Mouse (Mus musculus) forebrain, embryonic 14.5 days (tissue): Measurements from ENCODE around the gene Slc25a42. TPM values are rescaled to one million over a fixed set of nuclear protein-coding genes. Genes with fewer than 3 reads are reported as not detected.

Source experiments
- ATAC-seq: fragments of 200-750 bp; cut with Nextera tagmentation; 2 replicates; pipeline ENCODE4 v1.8.0; 2017; ENCODE audit warnings: mild to moderate bottlenecking, moderate library complexity
- DNase-seq: peaks from one replicate; pipeline ENCODE4 v3.0.0-alpha.2; 2015; ENCODE audit warnings: low spot score
- H3K27ac ChIP-seq: fragments of 300-500 bp; sonication (generic); 2 replicates; pipeline ENCODE4 v1.5.1; 2014; ENCODE audit warnings: low read depth, mild to moderate bottlenecking, control low read depth, low read length, moderate library complexity
- H3K27me3 ChIP-seq: fragments of 300-500 bp; sonication (generic); replicated peaks from 2 replicates; pipeline ENCODE4 v1.6.1; 2014; ENCODE audit warnings: low read length, control low read depth, mixed read lengths; ENCODE audit not compliant: control insufficient read depth, insufficient read depth
- H3K36me3 ChIP-seq: fragments of 300-500 bp; sonication (generic); 2 replicates; pipeline ENCODE4 v1.6.1; 2014; ENCODE audit warnings: low read length, control low read depth; ENCODE audit not compliant: control insufficient read depth, insufficient read depth
- H3K4me1 ChIP-seq: fragments of 300-500 bp; sonication (generic); 2 replicates; pipeline ENCODE4 v1.6.1; 2014; ENCODE audit warnings: antibody characterized with exemption, low read length, control low read depth; ENCODE audit not compliant: control insufficient read depth, insufficient read depth
- H3K4me2 ChIP-seq: fragments of 300-500 bp; sonication (generic); 2 replicates; pipeline ENCODE4 v1.6.1; 2014; ENCODE audit warnings: mild to moderate bottlenecking, control low read depth, low read length
- H3K4me3 ChIP-seq: fragments of 300-500 bp; sonication (generic); 2 replicates; pipeline ENCODE4 v1.5.1; 2014; ENCODE audit warnings: low read depth, low read length, control low read depth
- H3K9ac ChIP-seq: fragments of 300-500 bp; sonication (generic); 2 replicates; pipeline ENCODE4 v1.6.1; 2014; ENCODE audit warnings: mild to moderate bottlenecking, low read length, control low read depth, moderate library complexity
- H3K9me3 ChIP-seq: fragments of 300-500 bp; sonication (generic); replicated peaks from 2 replicates; pipeline ENCODE4 v1.6.1; 2016; ENCODE audit warnings: low read length, control low read depth, mixed read lengths; ENCODE audit not compliant: control insufficient read depth
- WGBS: fragments of 180-500 bp; shearing (Covaris S2); extraction: QIAGEN DNeasy Blood & Tissue Kit; methylation state at CpG from one replicate; pipeline ENCODE4 v1.1.7; 2014; 5-methylcytosine and 5-hydroxymethylcytosine counted together
- polyA plus RNA-seq: library from polyadenylated mRNA; unstranded; fragments of >200 nt; fragmentation: Nextera tagmentation; extraction: Ambion mirVana; gene quantifications from 2 replicates; pipeline ENCODE4 v1.2.1, GENCODE M21; 2014

The Slc25a42 gene
- polyA plus RNA-seq, 1 experiment from 2014 or later: 2.3 TPM

DNA sequence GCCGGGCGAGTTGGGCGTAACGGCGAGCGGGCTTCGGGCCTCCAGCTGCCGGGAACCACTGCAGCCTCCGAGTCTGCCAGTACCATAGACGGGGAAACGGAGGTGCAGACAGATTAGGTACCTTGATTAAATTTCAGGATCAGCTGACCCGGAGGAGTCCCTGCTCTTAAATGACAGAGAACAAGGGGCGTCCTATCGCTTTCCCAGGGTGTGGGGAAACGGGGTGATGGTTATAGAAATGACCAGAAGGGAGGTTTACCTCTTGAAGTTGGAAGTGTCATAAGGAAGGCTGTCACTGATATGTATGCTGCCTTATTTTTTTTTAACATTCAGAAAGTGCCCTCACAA lies 22.6 kb upstream of the Slc25a42 start:
- Histone ChIP-seq H3K4me1 (peaks cover 16% of the 10 kb centered on the region), H3K27ac (peak overlapping the region; percentile 86), H3K9me3 (no peaks in the 10 kb centered on the region), H3K36me3 (peaks cover 48% of the 10 kb centered on the region), H3K27me3 (no peaks in the 10 kb centered on the region), H3K4me3 (peak overlapping the region; percentile 61), H3K9ac (peak overlapping the region; percentile 77), H3K4me2 (peak overlapping the region; percentile 52)
- DNase-seq (no peak), ATAC-seq (no peak)
- under 1% methylated on average over 15 of the region's 15 CpGs for WGBS

DNA sequence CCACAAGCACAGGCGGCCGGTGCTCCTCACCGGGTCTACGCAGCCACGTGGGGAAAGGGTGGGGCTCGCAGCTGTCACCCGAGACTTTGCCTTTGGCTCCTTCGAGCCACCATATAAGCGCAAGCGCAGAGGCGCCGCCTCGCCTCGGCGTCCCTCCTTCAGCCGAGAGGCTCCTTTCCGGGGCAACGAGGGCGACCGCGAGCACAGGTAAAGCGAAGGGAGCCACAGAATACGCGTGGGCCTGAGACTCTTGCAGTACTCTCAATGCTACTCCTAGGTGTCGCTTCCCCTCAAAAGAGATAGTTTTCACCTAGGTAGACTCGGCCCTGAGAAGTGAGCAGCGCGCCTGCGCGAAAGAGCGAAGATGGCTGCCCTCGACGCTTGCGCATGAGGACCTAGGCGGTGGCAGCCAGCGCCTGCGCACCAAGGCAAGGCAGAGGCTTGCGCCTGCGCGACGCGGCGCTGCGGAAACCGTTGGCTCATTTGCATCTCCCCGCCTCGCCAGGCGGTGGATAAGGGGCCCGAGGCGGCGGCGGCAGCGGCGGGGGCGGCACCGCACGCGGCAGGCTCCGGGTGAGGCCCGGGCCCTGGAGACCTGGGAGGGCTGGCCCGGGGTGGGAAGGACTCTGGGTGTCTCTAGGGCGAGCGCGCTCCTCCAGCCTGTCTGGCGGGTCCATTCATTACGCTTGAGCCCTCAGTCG lies 22.1 kb upstream of the Slc25a42 start, which contains the start of the genes Sugp2 and Armc6:
Gene Sugp2, plus strand, starts transcription at position 147 of the 701 bp plus-strand sequence.
Gene Armc6, minus strand, starts transcription at position 387 of the 701 bp plus-strand sequence.
- Histone ChIP-seq H3K27ac (peak within 1 kb of the TSS; percentile 86), H3K9me3 (no peaks in the 10 kb centered on the region), H3K27me3 (no peaks in the 10 kb centered on the region), H3K36me3 (peaks cover 52% of the 10 kb centered on the region), H3K4me3 (peak within 1 kb of the TSS; percentile 61), H3K4me2 (peak within 1 kb of the TSS; percentile 88), H3K9ac (peak within 1 kb of the TSS; percentile 77), H3K4me1 (peaks cover 16% of the 10 kb centered on the region)
- WGBS: under 1% methylated on average over 66 of the region's 67 CpGs
- peak; percentile 98 for ATAC-seq
- peak; percentile 98 for DNase-seq

DNA sequence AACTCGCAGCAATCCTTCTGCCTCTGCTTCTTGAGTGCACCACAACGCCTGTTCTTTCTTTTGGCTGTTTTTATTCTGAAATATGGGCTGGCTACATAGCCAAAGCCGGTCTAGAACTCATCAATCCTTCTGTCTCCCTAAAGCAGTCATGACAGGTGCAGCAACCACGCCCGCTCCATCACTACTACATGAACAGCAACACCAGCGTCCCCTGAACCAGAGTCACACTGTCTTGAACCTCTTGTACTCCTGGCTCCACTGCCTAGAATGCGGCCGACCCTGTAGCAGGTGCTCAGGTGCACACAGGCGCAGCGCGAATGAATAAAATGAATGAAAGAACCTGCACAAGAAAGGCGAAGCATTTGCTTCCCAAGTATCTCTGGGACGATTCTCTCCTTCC lies 21.5 kb upstream of the Slc25a42 start:
- peaks cover 52% of the 10 kb centered on the region for H3K36me3 ChIP-seq
- peaks cover 16% of the 10 kb centered on the region for H3K4me1 ChIP-seq
- 6% methylated on average over 13 of the region's 13 CpGs for WGBS
- ATAC-seq (peak; percentile 13), DNase-seq (no peak)
- peak overlapping the region; percentile 88 for H3K4me2 ChIP-seq
- no peaks in the 10 kb centered on the region for H3K27me3 ChIP-seq
- peak overlapping the region; percentile 86; the same call in 1 of the 2 replicates for H3K27ac ChIP-seq
- no peaks in the 10 kb centered on the region for H3K9me3 ChIP-seq
- H3K4me3 ChIP-seq: peak overlapping the region; percentile 61
- peak overlapping the region; percentile 77 for H3K9ac ChIP-seq

DNA sequence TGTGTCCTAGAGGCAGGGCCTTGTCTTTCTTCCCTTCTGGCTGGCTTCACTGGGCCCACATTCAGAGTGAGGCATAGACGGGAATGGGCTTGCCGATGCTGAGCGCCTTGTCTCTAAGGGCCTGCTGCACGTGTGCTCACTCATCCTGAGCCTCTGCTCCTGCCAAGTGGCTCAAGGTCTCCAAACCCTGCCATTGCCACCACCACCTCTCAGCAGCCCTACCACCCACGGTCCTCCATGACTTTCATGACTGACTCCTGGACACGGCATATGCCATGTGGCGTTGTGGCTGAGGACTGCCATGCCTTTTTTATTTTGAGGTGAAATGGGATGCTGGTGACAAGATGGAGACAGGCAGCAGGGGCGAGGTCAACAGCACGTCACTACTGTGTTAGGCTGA lies 18.7 kb upstream of the Slc25a42 start:
- Histone ChIP-seq H3K27me3 (no peaks in the 10 kb centered on the region), H3K36me3 (peaks cover 37% of the 10 kb centered on the region), H3K27ac (no peak overlapping the region), H3K4me1 (peaks cover 16% of the 10 kb centered on the region), H3K9me3 (no peaks in the 10 kb centered on the region), H3K4me3 (no peak overlapping the region), H3K9ac (no peak overlapping the region), H3K4me2 (no peak overlapping the region)
- ATAC-seq: no peak
- DNase-seq: no peak
- WGBS: 93% methylated on average over 9 of the region's 9 CpGs

DNA sequence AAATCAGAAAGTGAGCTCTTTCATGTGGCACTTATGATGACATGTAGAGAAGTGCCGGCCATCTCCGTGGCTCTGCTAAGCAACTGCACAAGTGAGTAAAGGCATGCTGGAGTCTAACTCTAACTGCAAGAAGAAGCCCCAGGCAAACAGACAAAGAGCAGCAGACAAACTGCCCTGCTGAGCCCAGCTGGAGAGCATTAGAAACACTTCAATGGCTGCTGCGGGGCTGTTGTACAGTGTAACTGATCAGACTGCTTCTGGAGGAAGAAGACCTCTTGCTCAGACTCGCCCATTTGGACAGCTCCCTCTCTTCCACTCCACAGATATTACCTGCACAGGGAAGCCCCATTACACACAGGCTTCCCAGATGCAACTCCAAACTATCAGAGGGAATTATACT lies 15.9 kb upstream of the Slc25a42 start:
- Histone ChIP-seq H3K9me3 (no peaks in the 10 kb centered on the region), H3K9ac (no peak overlapping the region), H3K4me2 (no peak overlapping the region), H3K4me1 (peaks cover 4% of the 10 kb centered on the region; the same call in 1 of the 2 replicates), H3K27ac (no peak overlapping the region), H3K27me3 (no peaks in the 10 kb centered on the region), H3K4me3 (no peak overlapping the region), H3K36me3 (peaks cover 64% of the 10 kb centered on the region)
- DNase-seq (no peak), ATAC-seq (no peak)
- whole genome bisulfite sequencing: 24% methylated on average over 4 of the region's 4 CpGs

DNA sequence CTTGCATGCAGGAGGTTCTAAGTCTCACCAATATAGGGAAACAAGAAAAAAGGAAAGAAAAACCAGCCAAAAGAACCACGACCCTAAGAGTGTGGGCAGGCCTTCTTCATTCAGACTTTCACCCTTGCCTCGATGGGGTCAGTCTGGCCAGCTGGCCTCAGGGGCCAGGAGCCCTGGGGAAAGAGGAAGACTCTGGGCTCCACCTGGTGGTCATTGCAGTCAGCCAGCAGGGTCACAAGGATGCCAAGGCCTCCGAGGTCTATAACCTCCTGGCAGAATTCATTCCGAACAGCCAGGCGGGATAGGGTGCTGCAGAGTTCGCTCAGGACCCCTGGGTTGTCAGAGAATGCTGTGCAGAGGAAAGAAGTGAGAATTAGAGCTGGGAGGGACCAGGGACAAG lies 11.2 kb upstream of the Slc25a42 start:
- Histone ChIP-seq H3K36me3 (peaks cover 57% of the 10 kb centered on the region), H3K4me1 (no peaks in the 10 kb centered on the region), H3K9ac (no peak overlapping the region), H3K4me3 (no peak overlapping the region), H3K4me2 (no peak overlapping the region), H3K27me3 (no peaks in the 10 kb centered on the region), H3K27ac (no peak overlapping the region), H3K9me3 (no peaks in the 10 kb centered on the region)
- WGBS: 49% methylated on average over 6 of the region's 6 CpGs
- ATAC-seq (no peak), DNase-seq (no peak)

DNA sequence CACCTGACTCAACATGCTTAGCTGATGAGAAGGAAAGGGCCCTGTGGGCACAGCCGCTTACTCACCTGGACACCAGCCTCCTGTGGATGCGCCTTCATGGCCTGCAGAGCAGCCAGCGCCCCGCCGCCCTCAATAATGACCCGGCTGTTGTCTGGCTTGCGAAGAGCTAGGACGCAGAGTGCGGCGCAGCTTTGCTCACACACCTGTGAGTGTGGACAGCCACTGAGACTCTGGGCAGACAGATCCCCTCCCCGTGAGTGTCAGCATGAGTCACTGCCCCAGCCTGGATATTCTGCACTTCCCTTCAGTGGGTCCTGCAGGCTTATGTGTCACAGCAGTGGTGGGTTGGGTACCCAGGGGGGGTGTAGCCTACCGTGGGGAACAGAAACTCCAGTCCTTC lies 9.9 kb upstream of the Slc25a42 start:
- H3K36me3 ChIP-seq: peaks cover 51% of the 10 kb centered on the region
- H3K4me1 ChIP-seq: no peaks in the 10 kb centered on the region
- H3K4me2 ChIP-seq: no peak overlapping the region
- WGBS: 91% methylated on average over 12 of the region's 12 CpGs
- no peak overlapping the region for H3K27ac ChIP-seq
- no peak for ATAC-seq
- no peak overlapping the region for H3K9ac ChIP-seq
- no peak for DNase-seq
- H3K27me3 ChIP-seq: no peaks in the 10 kb centered on the region
- H3K9me3 ChIP-seq: no peaks in the 10 kb centered on the region
- H3K4me3 ChIP-seq: no peak overlapping the region

DNA sequence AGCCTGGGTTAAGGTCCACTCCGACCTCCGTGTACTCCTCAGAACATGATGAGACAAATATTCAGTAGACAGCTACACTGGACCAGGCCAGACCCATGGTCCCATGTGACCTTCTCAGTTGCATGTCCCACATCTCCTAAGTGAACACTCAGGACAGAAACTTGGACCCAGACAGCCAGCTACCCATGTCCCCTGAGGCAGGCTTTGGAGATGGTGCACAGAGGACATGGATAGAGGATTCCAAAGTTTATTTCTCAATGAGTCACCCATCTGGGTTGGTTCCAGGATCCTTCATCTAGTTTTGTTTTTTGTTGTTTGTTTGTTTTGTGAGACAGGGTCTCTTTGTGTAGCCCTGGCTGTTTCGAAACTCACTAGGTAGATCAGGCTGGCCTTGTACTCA lies 8.8 kb upstream of the Slc25a42 start:
- no peak for DNase-seq
- Histone ChIP-seq H3K4me1 (no peaks in the 10 kb centered on the region), H3K27ac (no peak overlapping the region), H3K9ac (no peak overlapping the region), H3K36me3 (peaks cover 47% of the 10 kb centered on the region), H3K27me3 (no peaks in the 10 kb centered on the region), H3K9me3 (no peaks in the 10 kb centered on the region), H3K4me2 (no peak overlapping the region), H3K4me3 (no peak overlapping the region)
- WGBS: 89% methylated on average over 3 of the region's 3 CpGs
- ATAC-seq: no peak

DNA sequence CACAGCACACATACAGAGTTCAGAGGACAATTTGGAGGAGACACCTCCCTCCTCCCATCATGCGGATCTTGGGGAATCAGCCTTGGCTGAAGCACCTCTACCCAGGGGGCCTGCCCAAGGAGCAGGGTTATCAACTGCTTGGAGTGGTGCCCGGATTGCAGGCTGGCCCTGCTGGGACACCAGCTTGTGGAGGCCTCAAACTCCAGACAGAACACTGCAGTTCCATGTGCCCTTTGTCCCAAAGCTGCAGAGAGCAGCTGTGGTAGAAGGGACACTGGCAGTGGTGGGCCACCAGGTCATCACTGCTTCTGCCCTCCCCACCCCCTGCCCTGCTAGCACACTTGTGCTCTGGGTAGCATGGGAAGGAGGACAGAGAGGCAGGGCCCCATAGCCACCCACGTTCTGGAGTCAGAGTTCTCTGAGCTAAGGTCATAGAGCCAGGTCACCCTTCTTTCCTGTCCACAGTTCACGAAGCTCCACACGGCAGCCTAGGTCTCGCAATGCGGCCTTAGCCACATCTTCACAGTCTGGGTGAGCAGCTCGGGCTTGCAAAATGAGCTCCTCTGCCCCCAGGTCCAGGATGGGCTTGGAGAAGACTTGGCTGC lies 8.2 kb upstream of the Slc25a42 start:
- H3K27ac ChIP-seq: no peak overlapping the region
- no peaks in the 10 kb centered on the region for H3K4me1 ChIP-seq
- DNase-seq (no peak), ATAC-seq (no peak)
- H3K27me3 ChIP-seq: no peaks in the 10 kb centered on the region
- WGBS: 80% methylated on average over 8 of the region's 8 CpGs
- H3K9ac ChIP-seq: no peak overlapping the region
- H3K36me3 ChIP-seq: peaks cover 41% of the 10 kb centered on the region
- H3K4me3 ChIP-seq: no peak overlapping the region
- H3K4me2 ChIP-seq: no peak overlapping the region
- H3K9me3 ChIP-seq: no peaks in the 10 kb centered on the region
